Mouse (Mus musculus) CD4-positive, CD25-positive, alpha-beta regulatory T cell, adult 4 months (primary cell): ENCODE measurements around the gene 4933436I01Rik. TPM values are rescaled to one million over a fixed set of nuclear protein-coding genes. Genes with fewer than 3 reads are reported as not detected.

Experiments
- ATAC-seq: one replicate; pipeline ENCODE4 v1.8.0; 2017
- polyA plus RNA-seq, 2 experiments: library from polyadenylated mRNA; unstranded; fragments of 100-300 nt; shearing (Covaris generic); gene quantifications; one replicate each; pipeline ENCODE4 v1.2.1; 2017

Gene 4933436I01Rik
- not detected for polyA plus RNA-seq

GRCm38 (mm10) chrX:67921350-67921749 is at the start of gene 4933436I01Rik:
Gene 4933436I01Rik (minus strand): TSS chrX:67921450.
- no peak for ATAC-seq

GRCm38 (mm10) chrX:67924769-67925470 is 3.7 kb upstream of the 4933436I01Rik start:
- no peak for ATAC-seq

DNA sequence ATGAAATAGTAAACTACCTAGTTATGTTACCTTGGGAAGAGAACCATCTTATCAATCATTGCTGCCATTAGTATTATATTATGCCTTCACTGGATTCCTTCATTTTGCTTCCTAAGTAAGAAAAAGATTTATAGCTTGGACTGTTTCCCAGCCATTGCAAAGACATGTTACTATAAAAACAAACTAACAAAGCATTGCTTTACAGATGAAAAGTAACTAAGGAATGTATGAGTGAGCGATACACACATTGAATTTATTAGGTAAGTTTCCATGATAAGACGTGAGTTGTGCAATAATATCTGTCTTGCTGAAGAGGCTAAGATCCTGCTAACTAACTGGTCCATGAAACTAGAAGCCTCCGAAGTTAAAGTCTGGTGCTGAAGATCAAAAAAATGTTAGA is 37.8 kb downstream of the 4933436I01Rik start:
- no peak for ATAC-seq

Other genes with a start within 250 kb of the 4933436I01Rik start
- not detected for gene Gm1140, start 227.9 kb downstream of the 4933436I01Rik start, polyA plus RNA-seq
- not detected for gene Gm14692, start 225.8 kb downstream of the 4933436I01Rik start, polyA plus RNA-seq